Mouse (Mus musculus) heart, postnatal 0 days (tissue): ENCODE data around the gene Sclt1.

Experiments used
- CTCF ChIP-seq: IDR thresholded peaks from 2 replicates; pipeline ENCODE4 v1.5.1; 2016; ENCODE audit warnings: antibody characterized with exemption, control low read depth, low read depth
- EP300 ChIP-seq: IDR thresholded peaks from 2 replicates; pipeline ENCODE4 v1.6.1; 2016; ENCODE audit warnings: antibody characterized with exemption, low read depth

- TF ChIP-seq CTCF: no peak
- TF ChIP-seq EP300: no peak
Measured at GRCm38 (mm10) chr3:41613706-41614105, 128.6 kb downstream of the Sclt1 start.
